Mouse (Mus musculus) C2C12 (cell line): ENCODE results near the gene 1520401A03Rik.
A peak's percentile ranks its signal among the peaks of the same experiment; 100 is the strongest.

Experiments used
- CTCF ChIP-seq: IDR thresholded peaks from one replicate; pipeline ENCODE4 v1.5.1; 2011; ENCODE audit not compliant: control insufficient read depth, insufficient read depth, insufficient read length
- FOSL1 ChIP-seq: IDR thresholded peaks from one replicate; pipeline ENCODE4 v1.8.0; 2011; ENCODE audit warnings: mild to moderate bottlenecking, low read length; ENCODE audit not compliant: poor library complexity, insufficient read depth, severe bottlenecking
- USF1 ChIP-seq: IDR thresholded peaks from one replicate; pipeline ENCODE4 v1.6.1; 2011; ENCODE audit warnings: low read depth, mild to moderate bottlenecking, control low read depth, moderate library complexity

- TF ChIP-seq USF1 (no peak), CTCF (peak; percentile 39), FOSL1 (no peak)
Observed at GRCm38 (mm10) chr17:23737493-23738445, 15.2 kb upstream of the 1520401A03Rik start.
